Mouse (Mus musculus): ENCODE measurements around the gene Qpctl.
"Not testable (repeated sequence)": the region's sequence is repeated elsewhere in the genome, so short reads cannot be mapped to it uniquely, and the experiment has no call there.

Qpctl gene

DNA sequence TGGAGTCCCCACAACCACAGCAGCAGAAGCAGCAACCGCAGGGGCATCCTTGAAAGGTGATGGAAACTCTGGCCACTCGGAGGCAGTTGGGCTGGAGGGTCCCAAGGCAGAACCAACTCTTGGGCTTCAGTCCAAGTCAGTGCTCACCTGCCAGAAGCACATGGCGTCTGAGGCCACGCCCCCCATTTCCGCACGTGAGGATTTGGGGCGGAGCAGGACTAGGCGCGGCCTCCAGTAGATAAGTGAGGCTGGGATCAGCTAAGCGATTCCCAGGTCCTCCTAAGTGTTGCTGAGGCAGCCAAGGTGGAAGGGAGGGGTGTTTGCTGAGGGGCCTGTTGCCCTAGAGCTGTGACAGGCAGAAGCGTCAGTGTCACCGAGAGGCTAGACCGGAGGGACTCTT is 15.9 kb upstream of the Qpctl start:
- ATAC-seq (ENCODE audit: insufficient number of reproducible peaks, low FRiP score, low TSS enrichment): no peak

DNA sequence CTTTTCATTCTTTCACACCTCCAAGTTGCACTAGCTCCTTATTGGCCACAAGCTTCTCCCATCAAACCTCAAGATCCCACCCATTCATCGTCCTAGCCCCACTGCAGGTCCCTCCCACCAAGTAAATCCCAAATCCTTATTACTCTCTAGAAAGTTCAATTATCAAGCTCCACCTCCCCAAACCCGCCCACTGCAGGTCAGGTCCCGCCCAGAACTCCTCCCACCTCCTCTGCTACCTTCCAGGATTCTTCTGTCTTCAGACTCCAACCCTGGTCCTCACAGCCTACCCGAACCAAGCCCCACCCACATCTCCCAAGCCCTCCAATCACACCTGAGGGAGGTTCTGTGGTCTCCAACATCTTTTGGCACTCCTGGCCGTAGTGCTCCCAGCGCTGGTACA is 15.1 kb upstream of the Qpctl start:
- no peak for ATAC-seq (ENCODE audit: insufficient number of reproducible peaks, low FRiP score, low TSS enrichment)

DNA sequence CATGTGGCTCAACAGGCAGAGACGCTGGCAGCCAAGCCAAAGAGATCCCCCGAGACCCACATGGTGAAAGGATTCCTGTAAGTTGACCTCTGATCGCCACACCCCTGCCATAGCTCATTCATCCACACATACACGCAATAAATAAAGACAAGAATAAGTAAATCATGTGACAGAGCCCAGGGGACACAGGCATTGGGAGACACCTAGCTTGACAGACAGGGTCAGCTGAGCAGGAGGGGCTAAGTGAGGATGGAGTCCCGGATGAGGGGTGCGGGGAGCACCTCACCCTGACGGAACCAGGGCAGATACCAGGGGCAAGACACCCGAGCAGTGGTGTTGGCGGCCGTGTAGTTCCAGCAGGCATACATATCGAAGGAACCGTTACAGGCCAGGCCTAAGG is 14.7 kb upstream of the Qpctl start:
- no peak for ATAC-seq (ENCODE audit: insufficient number of reproducible peaks, low FRiP score, low TSS enrichment)

DNA sequence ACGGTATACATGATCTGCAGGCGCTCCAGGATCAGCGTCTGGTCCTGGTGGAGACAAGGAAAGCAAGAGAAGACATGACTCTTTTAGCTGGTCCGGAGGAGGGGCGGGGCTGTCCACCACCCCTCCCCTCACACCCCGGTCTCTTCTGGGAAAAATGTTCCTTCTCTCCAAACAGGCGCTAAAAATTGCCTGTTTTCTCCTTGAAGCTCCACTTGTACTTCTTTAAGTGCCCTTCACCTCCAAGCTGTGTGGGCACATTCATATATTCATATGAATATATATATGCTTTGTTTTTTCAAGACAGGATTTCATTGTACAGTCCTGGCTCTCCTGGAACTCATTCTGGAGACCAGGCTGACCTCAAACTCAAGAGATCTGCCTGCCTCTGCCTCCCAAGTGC is 13.8 kb upstream of the Qpctl start:
- no peak for ATAC-seq (ENCODE audit: insufficient number of reproducible peaks, low FRiP score, low TSS enrichment)

DNA sequence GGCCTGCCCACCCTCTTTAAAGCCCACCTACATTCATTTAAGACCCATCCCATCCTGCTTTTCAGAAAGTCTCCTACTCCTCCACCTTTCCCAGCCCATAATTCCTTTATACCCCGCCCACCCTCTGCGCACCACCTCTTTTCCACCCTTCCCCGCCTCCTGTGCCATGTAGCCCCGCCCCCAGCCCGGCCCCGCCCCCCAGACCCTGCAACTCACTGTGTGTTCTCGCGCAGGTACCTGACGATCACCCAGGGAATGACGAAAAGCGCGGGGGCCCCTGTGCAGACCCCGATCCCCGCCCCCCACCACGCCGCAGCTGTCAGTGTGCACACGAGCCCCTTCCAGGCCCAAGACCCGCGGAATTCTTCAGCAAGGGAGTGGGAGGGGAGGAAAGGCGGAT is 11.0 kb upstream of the Qpctl start:
- ATAC-seq (ENCODE audit: insufficient number of reproducible peaks, low FRiP score, low TSS enrichment): no peak

DNA sequence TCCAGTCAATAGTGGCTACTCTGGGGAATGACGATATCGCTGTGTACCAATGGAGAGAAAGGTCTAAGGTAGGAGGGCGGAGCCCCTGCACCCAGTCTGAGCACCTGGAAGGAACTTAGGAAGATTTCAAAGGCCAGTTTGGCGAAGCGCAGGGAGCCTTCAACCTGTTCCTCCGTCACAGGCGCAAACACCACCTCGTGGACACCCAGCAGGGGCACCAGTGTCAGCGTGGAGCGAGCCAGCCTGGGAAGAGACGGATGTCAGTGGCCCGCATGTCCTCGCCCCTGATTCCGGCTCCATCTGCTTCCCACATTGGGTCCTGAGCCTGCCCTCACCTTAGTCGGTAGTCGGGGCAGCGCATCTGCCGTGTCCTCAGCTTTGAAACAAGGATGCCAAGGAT is 10.3 kb upstream of the Qpctl start:
- no peak for ATAC-seq (ENCODE audit: insufficient number of reproducible peaks, low FRiP score, low TSS enrichment)

DNA sequence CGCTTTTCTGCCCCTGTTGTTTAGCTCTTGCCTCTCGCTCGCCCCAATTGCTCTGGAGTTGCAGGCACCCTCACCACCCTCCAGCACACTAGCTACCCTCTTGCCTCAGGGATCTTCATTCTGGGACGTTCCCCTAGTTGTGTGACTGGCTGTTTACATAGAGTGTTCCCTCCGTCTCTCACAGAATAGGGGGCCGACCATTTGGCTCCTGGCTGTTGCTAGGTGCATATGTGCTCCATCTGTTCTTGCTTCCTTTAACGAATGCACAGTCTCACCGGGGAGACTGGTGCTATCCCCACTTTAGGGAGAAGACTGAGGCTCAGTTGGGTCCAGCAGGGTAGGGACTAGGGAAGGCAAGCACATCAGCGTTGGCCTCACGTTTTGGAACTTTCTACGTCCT is 9.5 kb upstream of the Qpctl start:
- ATAC-seq (ENCODE audit: insufficient number of reproducible peaks, low FRiP score, low TSS enrichment): no peak

DNA sequence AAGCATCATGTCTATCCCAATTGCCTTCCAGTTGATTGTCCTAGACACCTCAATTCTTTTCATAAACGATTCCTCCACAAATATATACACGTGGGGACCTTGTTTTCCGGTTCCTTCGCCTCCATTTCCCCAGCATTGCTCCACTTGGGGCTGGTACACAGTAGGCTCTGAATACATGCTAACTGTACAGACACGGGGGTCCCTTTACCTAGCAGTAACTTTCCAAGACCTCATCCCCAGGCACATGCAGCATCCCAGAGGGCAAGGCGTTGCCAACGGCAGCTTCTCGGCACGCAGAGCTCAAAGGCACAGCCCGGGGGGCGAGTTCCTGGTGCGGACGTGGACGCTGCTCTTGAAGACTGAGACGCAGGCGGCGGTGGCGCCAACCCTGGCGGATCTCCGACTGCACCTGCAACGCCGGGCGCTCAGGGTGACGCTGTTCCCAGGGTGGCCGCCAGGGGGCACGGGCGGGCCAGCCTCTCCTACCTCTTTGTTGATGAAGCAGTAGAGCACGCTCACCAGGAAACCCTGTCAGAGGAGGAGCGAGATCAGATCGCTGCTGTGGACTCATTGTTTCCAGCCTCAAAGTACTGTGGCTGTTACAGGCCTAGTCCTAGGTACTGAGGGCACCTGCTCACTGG is 8.2 kb upstream of the Qpctl start:
- peak; percentile 68 for ATAC-seq (ENCODE audit: insufficient number of reproducible peaks, low FRiP score, low TSS enrichment)

DNA sequence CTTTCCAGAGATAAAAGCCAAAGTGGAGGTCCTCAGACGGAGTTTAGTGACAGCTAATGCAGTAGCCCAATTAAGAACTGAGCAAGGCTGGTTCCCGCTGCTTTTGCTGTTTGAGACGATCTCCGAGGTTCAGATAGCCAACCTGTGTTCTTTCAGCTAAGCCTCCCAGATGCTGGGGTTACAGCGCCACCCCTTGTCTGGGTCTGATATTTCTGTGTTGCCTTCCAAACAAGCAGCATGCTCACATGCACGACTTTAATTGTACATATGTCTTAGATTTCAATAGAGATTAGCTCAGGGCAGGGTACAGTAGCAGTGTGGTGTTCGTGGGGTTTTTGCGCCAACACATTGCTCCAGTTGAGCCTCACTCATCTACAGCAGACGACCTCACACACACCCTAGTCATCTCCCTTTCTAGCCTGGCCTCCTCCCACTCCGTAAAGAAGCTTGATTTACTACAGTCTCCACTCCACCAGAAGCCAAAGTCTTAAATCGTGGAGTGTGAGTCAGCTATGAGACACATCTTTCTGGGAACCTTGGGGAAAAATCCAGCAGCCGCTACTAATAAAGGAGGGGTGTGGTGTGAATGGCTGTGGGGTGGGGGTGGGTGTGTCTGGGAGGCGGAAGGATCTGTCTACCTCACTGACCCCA is 6.9 kb upstream of the Qpctl start:
- ATAC-seq (ENCODE audit: insufficient number of reproducible peaks, low FRiP score, low TSS enrichment): no peak

DNA sequence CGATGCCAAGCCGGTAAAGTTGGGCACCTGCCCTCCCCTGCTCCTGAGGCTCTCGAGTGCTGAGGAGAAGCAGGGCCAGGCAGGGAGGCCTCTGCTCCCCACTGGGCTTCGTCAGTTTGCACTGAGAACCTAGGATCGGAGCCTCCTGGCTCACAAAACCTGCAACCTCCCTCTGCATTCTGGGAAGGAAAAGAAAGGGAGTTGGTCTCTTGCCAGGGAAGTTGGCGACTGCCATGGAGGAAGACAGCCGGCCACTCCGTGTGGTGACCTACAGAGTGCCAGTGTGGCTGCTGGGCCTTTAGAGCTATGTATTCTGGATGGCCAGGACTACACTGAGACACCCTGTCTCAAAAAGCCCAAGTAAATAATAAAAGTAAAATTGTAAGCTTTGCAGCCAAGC is 5.7 kb upstream of the Qpctl start:
- no peak for ATAC-seq (ENCODE audit: insufficient number of reproducible peaks, low FRiP score, low TSS enrichment)

DNA sequence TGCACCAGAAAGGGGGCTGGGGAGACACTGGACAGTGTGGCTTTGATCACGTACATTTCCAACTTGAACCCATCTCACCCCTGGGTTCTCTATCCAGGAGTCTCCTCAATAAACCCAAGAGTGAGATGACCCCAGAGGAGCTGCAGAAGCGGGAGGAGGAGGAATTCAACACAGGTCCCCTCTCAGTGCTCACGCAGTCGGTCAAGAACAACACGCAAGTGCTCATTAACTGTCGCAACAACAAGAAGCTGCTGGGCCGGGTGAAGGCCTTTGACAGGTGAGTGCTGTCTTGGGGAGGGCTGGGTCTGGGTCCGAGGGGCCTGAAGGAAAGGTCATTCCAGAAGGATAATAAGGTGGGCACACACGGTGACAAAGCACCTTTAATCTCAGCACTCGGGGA is 2.0 kb upstream of the Qpctl start:
- not testable (repeated sequence) for ATAC-seq (ENCODE audit: insufficient number of reproducible peaks, low FRiP score, low TSS enrichment)

DNA sequence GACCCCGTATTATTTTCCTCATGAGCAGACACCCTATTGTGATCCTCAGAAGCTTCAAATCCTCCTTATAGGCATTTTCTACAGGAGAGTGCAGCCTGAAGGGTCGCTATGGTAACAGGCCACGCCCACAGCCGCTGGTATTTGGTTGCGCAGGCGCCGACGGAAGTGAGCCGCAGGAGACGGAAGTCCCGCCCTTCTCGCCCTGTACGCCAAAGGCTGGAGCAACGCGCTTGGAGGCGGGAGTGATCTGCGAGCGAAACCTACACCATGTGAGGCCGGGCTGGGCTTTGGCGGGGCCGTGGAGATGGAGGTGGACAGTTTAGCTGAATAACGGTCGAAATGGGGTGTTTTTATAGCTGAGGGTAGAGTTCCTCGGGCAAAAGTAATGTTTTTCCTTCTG is 535 bp upstream of the Qpctl start, which contains the start of gene Snrpd2:
Snrpd2 (plus strand) TSS at position 97 of the 400 bp plus-strand sequence.
- ATAC-seq (ENCODE audit: insufficient number of reproducible peaks, low FRiP score, low TSS enrichment): peak; percentile 81

DNA sequence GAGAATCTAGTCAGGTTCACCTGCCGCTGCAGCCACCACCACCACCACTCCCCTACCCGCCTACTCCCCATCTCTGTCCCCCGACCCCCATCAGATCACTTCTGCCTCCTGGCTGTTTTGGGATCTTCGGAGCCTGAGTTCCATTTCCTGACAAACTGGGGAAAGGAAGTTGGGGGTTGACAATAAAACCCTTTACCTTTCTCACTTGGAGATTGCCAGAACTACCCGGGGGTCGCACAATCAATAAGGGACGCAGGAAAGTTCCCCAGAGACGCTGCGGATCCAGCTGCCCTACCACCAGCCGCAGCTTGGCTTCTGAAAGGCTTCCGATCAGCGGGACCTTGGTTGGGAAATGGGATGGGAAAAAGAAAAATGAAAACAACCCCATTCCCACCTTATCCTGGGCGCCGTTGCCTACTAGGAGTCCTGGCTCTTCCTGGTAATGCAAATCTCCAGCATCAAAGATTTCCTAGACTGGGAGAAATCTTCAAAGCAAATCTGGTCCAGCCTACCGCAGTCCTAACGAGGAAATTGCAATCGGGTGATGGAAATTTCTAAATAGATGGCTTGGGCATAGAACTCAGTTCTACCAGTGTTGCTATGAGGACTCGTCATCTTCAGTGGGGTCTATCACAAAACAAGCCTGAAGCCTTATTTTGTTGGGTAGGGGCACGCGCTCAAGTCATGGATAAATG is 764 bp downstream of the Qpctl start:
- no peak for ATAC-seq (ENCODE audit: insufficient number of reproducible peaks, low FRiP score, low TSS enrichment)

DNA sequence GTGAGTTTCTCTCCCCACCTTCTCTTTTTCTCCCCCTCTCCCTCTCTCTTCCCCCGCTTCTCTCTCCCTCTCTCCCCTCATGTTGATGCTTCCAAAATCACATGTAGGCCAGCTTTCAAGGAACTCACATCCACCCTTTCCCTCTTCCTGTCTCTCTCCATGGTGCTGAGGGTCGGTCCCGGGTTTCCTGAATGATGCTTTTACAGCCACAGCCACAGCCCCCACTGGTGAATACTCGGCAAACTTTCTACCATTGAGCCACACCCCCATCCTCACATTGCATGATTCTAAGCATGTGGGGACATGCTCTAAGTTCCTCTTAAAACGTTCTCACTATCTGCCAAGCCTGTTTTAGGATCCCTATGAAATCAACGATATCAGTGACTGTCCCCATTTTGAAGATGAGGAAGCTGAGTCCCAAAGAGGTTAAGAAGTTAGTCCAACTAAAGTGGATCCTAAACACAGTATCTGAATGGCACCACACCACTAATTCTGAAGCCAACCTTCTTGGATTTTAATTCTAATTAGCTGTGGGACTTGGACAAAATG is 1.5 kb downstream of the Qpctl start:
- no peak for ATAC-seq (ENCODE audit: insufficient number of reproducible peaks, low FRiP score, low TSS enrichment)

DNA sequence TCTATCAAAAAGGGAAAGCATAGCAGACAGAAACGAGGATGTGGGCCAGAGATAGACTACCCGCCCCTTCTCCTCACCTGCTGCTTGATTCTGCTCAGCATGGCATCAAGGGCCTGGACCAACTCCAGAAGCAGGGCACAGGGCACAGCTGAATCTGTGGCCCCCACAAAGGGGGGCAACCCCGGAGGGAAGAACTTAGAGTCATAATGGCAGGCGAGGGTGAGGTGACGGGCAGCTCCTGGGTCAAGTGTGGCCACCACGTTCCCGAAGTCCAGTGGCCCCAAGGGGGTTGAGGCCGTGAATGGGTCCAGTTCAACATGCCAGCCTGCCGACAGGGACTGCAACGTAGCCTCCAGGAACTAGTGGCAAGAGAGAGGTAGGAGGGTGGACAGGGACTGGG is 2.3 kb downstream of the Qpctl start:
- ATAC-seq (ENCODE audit: insufficient number of reproducible peaks, low FRiP score, low TSS enrichment): no peak

DNA sequence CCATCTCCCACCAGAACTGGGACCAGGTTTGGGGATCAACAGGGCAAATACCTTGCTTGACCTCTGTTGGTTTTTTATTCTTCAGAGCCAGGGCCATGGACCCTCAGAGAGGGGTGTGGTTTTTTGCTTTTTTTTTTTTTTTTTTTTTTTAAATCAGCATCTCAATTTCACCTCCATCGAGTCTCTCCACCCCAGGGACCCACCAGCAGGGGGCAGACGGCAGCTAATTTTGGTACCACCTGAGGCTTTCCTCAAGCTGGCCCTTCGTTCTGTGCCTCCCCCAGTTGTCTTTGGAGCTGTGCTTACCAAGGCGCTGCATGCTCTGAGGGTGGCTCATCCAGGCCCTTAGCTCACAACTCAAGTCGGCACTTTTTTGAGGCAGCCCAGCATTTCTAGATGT is 11.7 kb downstream of the Qpctl start:
- no peak for ATAC-seq (ENCODE audit: insufficient number of reproducible peaks, low FRiP score, low TSS enrichment)

DNA sequence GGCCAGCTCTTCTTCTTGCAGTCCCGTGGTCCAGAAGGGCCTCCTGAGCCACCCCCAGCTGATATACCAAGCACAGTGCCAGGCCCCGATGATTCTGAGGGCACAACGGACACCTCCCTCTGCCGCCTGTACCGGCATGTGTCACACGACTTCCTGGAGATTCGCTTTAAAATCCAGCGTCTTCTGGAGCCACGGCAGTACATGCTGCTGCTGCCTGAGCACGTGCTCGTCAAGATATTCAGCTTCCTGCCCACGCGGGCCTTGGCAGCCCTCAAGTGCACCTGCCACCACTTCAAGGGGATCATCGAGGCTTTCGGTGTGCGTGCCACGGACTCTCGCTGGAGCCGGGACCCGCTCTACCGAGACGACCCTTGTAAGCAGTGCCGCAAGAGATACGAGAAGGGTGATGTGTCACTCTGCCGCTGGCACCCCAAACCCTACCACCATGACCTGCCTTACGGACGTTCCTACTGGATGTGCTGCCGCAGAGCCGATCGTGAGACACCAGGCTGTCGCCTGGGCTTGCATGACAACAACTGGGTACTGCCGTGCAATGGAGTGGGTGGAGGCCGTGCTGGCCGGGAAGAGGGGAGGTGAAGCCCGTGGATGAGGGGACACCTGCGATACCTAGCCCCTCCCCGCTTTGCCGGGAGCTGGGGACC is 12.3 kb downstream of the Qpctl start:
- no peak for ATAC-seq (ENCODE audit: insufficient number of reproducible peaks, low FRiP score, low TSS enrichment)

DNA sequence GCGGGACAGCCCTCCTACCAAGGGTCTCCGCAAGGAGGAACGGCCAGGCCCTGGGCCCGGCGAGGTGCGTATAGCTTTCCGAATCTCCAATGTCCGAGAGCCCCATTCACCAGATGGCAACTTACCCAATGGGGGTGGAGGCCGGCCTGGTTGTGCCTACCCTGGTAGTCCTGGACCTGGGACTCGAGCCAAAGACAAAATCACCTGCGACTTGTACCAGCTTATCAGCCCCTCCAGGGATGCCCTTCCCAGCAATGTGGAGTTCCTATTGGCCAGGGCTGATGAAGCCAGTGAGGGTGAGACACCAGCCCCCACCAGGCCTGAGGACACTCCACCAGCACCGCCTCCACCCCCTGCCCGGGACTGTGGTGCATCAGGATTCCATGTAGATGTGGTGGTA is 12.9 kb downstream of the Qpctl start:
- no peak for ATAC-seq (ENCODE audit: insufficient number of reproducible peaks, low FRiP score, low TSS enrichment)

DNA sequence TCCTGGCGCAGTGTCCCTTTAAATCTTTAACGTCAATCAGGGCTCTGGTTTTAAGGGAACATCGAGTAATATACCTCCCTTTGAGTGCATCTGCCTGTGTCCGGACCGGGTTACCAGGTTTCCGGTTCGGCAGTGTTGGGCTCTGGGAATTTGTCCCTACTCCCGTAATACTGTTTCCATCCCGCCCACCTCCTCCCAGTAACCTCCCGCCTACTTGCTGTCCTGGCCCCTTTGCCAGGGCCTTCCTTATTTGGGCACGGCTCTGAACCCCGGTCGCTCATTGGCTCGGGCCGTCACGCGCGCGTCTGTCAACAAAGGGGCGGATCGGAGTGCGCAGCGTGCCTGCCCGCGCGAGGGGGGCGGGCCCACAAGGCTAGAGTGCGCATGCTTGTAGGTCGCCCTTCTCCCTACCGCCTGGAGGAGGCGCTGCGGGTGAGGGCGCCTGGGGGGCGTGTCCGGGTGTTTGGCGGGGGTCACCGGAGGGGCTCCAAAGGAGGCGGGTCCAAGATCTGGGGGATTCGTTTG is 17.7 kb downstream of the Qpctl start:
- peak; percentile 97 for ATAC-seq (ENCODE audit: insufficient number of reproducible peaks, low FRiP score, low TSS enrichment)

DNA sequence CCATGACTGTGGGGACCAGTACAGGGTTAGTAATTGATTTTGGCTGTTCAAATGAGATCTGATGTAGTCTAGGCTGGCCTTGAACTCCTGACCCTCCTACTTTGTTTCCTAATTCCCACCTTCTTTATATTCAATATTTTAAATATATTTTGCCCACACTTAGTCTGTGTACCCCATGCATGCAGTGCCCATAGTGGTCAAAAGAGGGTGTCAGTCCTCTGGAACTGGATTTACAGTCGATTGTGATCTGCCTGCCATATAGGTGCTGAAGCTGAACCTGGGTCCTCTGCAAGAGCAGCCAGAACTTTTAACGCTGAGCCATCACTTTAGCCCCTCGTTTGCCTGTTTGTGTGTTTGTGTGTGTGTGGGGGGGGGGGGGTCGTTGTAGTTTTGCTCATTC is 18.4 kb downstream of the Qpctl start:
- no peak for ATAC-seq (ENCODE audit: insufficient number of reproducible peaks, low FRiP score, low TSS enrichment)

DNA sequence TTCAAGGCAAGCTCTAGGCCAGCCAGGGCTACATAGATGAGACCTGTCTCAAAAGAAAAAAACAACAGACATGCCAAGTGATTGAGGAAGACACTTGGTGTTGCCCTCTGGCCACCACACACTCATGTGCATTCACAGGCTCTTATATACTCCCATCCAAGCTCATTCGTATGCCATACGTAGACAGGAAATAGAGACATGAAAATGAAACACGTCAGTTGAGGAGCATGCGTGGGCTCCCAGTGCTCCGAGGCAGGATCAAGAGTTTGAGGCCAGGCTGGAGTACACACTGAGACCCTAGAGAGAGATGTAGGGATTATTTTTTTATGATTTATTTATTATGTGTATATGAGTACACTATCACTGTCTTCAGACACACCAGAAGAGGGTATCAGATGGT is 19.7 kb downstream of the Qpctl start:
- ATAC-seq (ENCODE audit: insufficient number of reproducible peaks, low FRiP score, low TSS enrichment): no peak
